Mouse (Mus musculus) heart, embryonic 16.5 days (tissue): ENCODE results near the gene 4930455H04Rik. TPM values are rescaled to one million over a fixed set of nuclear protein-coding genes. Genes with fewer than 3 reads are reported as not detected.

Experiments
- ATAC-seq: fragments of 200-750 bp; cut with Nextera tagmentation; replicated peaks from 2 replicates; pipeline ENCODE4 v1.8.0; 2017; ENCODE audit warnings: moderate number of reproducible peaks; ENCODE audit not compliant: insufficient read depth, low FRiP score; ENCODE audit errors: extremely low read depth
- H3K27ac ChIP-seq: fragments of 300-500 bp; sonication (generic); 2 replicates; pipeline ENCODE4 v1.5.1; 2014; ENCODE audit warnings: mild to moderate bottlenecking, low read length, control low read depth, moderate library complexity
- H3K27me3 ChIP-seq: fragments of 300-500 bp; sonication (generic); 2 replicates; pipeline ENCODE4 v1.6.1; 2014; ENCODE audit warnings: low read length, mixed read lengths; ENCODE audit not compliant: control insufficient read depth, insufficient read depth
- H3K36me3 ChIP-seq: fragments of 300-500 bp; sonication (generic); 2 replicates; pipeline ENCODE4 v1.6.1; 2014; ENCODE audit not compliant: control insufficient read depth, insufficient read depth
- H3K4me1 ChIP-seq: fragments of 300-500 bp; sonication (generic); 2 replicates; pipeline ENCODE4 v1.6.1; 2014; ENCODE audit warnings: low read length, mixed read lengths; ENCODE audit not compliant: control insufficient read depth, insufficient read depth
- H3K4me2 ChIP-seq: fragments of 300-500 bp; sonication (generic); 2 replicates; pipeline ENCODE4 v1.6.1; 2014; ENCODE audit warnings: low read depth, mild to moderate bottlenecking, control low read depth, low read length
- H3K4me3 ChIP-seq: fragments of 300-500 bp; sonication (generic); 2 replicates; pipeline ENCODE4 v1.5.1; 2014; ENCODE audit warnings: mild to moderate bottlenecking, control low read depth, low read length
- H3K9ac ChIP-seq: fragments of 300-500 bp; sonication (generic); 2 replicates; pipeline ENCODE4 v1.6.1; 2014; ENCODE audit warnings: low read length, control low read depth
- H3K9me3 ChIP-seq: fragments of 300-500 bp; sonication (generic); replicated peaks from 2 replicates; pipeline ENCODE4 v1.6.1; 2016; ENCODE audit warnings: low read length; ENCODE audit not compliant: control insufficient read depth
- WGBS: fragments of 180-500 bp; shearing (Covaris S2); extraction: QIAGEN DNeasy Blood & Tissue Kit; methylation state at CpG from one replicate; pipeline ENCODE4 v1.1.7; 2014; 5-methylcytosine and 5-hydroxymethylcytosine counted together
- polyA plus RNA-seq: library from polyadenylated mRNA; unstranded; fragments of >200 nt; fragmentation: Nextera tagmentation; extraction: Ambion mirVana; gene quantifications from 2 replicates; pipeline ENCODE4 v1.2.1, GENCODE M21; 2015

The 4930455H04Rik gene
- polyA plus RNA-seq, 1 experiment from 2014 or later, result 0.14 TPM

DNA sequence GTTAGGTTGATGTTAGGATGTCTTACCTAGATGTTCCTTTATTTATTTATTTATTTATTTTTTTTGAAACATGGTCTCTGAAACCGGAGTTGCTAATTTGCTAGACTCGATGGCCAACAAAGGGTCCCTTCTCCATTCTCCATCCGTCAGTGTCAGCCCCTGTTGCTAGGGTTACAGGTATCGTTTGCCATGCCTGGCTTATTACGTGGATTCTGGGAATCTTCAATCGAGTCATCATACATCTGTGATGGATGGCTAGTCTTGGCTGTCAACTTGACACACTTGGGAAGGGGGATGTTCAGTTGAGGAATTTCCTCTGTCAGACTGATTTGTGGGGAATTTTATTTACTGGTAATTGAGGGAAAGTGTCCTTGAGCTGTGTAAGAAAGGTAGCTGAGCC lies 25.3 kb upstream of the 4930455H04Rik start:
- Histone ChIP-seq H3K9me3 (0 out of 2 replicates have a peak, but pooled peaks cover 4% of the 10 kb centered on the region), H3K27me3 (no peaks in the 10 kb centered on the region), H3K4me3 (no peak overlapping the region), H3K36me3 (peaks cover 3% of the 10 kb centered on the region; the same call in 1 of the 2 replicates), H3K4me1 (peaks cover 28% of the 10 kb centered on the region), H3K9ac (no peak overlapping the region), H3K27ac (peak overlapping the region; percentile 80), H3K4me2 (no peak overlapping the region)
- ATAC-seq, result no peak
- 79% methylated on average over 6 of the region's 6 CpGs for WGBS

DNA sequence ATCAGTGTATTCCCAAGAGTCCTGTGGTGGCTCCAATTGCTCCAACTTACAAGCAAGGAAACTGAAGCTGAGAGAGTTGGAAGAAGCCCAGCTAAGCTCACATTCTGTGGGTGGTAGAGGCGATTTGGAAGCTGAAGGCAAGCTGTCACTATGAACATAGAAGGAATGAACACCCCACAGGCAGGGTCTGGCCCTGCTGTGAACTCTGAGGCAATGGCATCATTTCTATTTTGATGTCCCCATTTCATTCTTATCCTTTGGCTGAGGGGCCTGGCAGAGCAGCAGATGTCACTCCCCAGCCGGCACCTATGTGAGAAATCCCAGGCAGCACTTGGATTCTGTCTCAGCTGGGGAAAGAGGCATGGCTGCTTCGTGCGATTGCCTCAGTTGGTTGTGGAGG lies 24.6 kb upstream of the 4930455H04Rik start:
- Histone ChIP-seq H3K4me2 (no peak overlapping the region; the same call in 1 of the 2 replicates), H3K9me3 (0 out of 2 replicates have a peak, but pooled peaks cover 3% of the 10 kb centered on the region), H3K9ac (no peak overlapping the region), H3K36me3 (peaks cover 3% of the 10 kb centered on the region; the same call in 1 of the 2 replicates), H3K4me3 (no peak overlapping the region), H3K4me1 (peaks cover 28% of the 10 kb centered on the region), H3K27me3 (no peaks in the 10 kb centered on the region), H3K27ac (peak overlapping the region; percentile 80)
- 32% methylated on average over 4 of the region's 4 CpGs for WGBS
- ATAC-seq, result peak; percentile 89

DNA sequence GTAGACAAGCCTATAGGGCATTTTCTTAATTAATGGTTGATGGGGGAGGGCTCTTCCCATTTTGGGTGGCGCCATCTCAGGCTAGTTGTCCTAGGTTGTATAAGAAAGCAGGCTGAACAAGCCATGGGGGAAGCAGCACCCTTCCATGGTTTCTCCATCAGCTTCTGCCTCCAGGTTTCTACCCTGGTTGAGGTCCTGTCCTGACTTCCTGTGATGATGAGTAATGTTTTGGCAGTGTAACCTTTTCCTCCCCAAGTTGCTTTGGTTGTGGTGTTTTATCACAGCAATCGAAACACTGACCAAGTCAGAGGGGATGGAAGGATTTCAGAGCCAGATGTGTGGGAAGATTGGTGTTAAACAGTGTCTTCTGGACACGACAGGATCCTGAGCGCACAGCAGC lies 21.6 kb upstream of the 4930455H04Rik start:
- Histone ChIP-seq H3K4me3 (no peak overlapping the region), H3K9ac (no peak overlapping the region), H3K4me2 (no peak overlapping the region), H3K27me3 (no peaks in the 10 kb centered on the region), H3K9me3 (no peaks in the 10 kb centered on the region), H3K4me1 (peaks cover 18% of the 10 kb centered on the region), H3K36me3 (no peaks in the 10 kb centered on the region), H3K27ac (no peak overlapping the region)
- WGBS, result 72% methylated on average over 4 of the region's 4 CpGs
- no peak for ATAC-seq

DNA sequence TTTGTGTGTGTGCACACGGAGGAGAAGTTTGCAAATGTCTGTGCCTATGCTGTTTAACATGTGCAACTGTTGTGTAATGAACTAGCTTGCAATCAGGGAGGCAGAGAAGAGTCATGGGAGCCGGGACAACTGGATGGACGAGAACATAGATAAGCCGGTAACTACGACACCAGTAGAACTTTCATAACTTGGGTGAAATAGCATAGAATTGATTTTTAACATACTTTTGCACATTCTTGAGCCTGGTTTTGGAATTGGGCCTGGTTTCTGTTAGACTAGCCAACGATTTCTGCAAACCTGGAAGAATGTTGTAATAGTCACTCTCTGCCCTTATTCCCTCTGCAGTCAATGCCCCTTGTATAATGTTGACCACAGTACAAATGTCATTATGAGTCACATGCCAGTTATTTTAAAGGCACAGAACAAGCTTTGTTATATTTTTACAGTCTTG lies 17.4 kb upstream of the 4930455H04Rik start:
- no peaks in the 10 kb centered on the region for H3K36me3 ChIP-seq
- H3K9ac ChIP-seq, result no peak overlapping the region
- ATAC-seq, result no peak
- no peak overlapping the region for H3K4me3 ChIP-seq
- no peak overlapping the region for H3K27ac ChIP-seq
- no peaks in the 10 kb centered on the region for H3K9me3 ChIP-seq
- no peak overlapping the region for H3K4me2 ChIP-seq
- H3K27me3 ChIP-seq, result no peaks in the 10 kb centered on the region
- H3K4me1 ChIP-seq, result 0 out of 2 replicates have a peak, but pooled peaks cover 3% of the 10 kb centered on the region
- 70% methylated on average over 6 of the region's 6 CpGs for WGBS

DNA sequence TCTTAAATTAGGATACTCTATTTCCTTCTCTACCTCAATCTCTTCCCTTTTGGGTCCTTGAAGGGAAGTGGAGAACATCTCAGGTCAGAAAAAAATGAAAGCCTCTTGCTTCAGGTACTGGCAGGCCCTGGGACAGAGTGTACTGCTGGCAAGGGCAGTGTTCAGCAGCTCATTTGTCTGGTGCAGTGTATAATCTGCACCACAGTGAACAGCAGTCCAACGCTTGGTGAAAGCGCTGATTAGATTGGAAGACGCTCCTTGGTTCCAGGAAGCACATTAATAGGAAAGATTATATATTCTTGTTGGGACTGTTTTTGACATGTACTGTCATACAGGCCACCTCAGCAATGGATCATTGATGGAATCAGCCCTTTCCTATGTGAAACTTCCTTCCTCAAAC lies 16.6 kb upstream of the 4930455H04Rik start:
- Histone ChIP-seq H3K36me3 (no peaks in the 10 kb centered on the region), H3K4me2 (no peak overlapping the region), H3K4me1 (0 out of 2 replicates have a peak, but pooled peaks cover 3% of the 10 kb centered on the region), H3K9ac (no peak overlapping the region), H3K9me3 (no peaks in the 10 kb centered on the region), H3K4me3 (no peak overlapping the region), H3K27ac (0 out of 2 replicates have a peak overlapping the region, but pooled peaks have one; percentile 11), H3K27me3 (no peaks in the 10 kb centered on the region)
- WGBS, result 55% methylated on average over 3 of the region's 3 CpGs
- peak; percentile 60 for ATAC-seq

DNA sequence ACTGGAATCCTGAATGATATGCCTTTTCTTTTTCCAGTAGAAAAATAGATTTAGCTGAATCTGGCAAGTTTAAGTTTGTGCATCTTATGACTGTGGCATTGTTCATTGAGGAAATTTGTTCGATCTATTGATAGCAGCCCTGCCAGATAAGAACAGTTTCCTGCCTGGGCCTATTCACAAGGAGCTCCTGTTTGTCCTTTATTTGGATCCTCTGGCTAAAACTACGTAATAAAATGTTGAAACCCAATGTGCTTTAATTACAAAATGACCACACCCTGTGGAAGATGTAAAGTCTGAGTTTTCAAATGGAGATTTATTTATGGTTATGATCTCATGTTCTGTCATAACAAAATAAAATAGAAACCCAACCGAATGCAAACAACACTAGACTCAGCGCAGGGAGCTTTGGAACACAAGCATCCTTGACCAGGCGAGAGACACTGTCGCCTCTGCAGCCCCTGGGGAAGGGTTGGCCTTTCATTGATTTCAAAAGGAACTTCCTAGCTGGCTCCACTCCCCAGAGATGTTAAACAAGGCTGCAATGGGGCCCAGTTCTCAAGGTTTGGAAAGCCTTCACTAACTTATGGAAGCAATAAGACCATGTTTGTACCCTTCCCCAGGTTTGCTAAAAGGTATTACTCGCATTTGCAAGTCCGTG lies 15.7 kb upstream of the 4930455H04Rik start:
- Histone ChIP-seq H3K9me3 (no peaks in the 10 kb centered on the region), H3K27me3 (no peaks in the 10 kb centered on the region), H3K36me3 (no peaks in the 10 kb centered on the region), H3K9ac (no peak overlapping the region), H3K27ac (0 out of 2 replicates have a peak overlapping the region, but pooled peaks have one; percentile 15), H3K4me2 (no peak overlapping the region), H3K4me1 (0 out of 2 replicates have a peak, but pooled peaks cover 3% of the 10 kb centered on the region), H3K4me3 (no peak overlapping the region)
- WGBS, result 74% methylated on average over 8 of the region's 8 CpGs
- ATAC-seq, result no peak

DNA sequence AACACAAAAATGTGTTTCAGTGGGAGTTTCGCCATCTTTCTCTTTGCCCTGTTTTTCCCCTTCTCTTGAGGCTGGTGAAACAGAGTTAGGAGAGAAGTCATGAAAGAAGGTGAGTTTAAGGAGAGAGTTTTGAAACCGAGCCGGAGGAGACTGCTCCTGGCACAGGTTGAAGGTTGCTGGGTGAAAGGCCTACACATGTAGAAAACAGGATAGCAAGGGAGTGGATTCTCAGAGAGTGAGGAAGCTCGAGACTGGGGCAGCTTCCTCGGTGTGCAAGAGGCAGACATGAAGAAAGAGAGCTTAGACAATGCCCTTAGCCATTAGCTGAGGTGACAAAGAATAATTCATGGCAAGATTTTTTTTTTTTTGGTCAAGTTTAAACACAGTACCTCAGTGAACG lies 14.7 kb upstream of the 4930455H04Rik start:
- 80% methylated on average over 6 of the region's 6 CpGs for WGBS
- H3K4me2 ChIP-seq, result no peak overlapping the region
- no peaks in the 10 kb centered on the region for H3K9me3 ChIP-seq
- no peak overlapping the region for H3K9ac ChIP-seq
- no peaks in the 10 kb centered on the region for H3K36me3 ChIP-seq
- H3K27me3 ChIP-seq, result no peaks in the 10 kb centered on the region
- 0 out of 2 replicates have a peak, but pooled peaks cover 3% of the 10 kb centered on the region for H3K4me1 ChIP-seq
- no peak overlapping the region for H3K27ac ChIP-seq
- no peak for ATAC-seq
- H3K4me3 ChIP-seq, result no peak overlapping the region

DNA sequence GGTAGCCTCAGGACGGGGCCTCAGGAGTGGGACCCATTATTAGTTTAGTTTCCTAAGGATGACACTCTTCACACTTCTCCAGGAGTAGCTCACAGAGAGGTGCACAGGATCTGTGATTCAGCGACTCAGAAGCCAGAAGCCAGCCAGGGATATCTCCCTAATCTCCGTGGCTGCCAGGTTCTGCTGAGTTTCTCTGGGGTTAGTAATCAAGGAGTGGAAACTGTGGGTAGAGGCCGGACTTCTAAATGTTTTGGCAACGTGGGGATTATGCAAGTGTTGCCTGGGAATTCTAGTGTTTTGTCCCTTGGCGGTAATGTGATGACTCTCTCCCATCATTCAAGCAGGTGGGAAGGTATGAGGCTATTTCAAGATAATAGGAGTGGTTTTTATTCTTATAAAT lies 13.0 kb upstream of the 4930455H04Rik start:
- Histone ChIP-seq H3K9ac (no peak overlapping the region), H3K4me1 (0 out of 2 replicates have a peak, but pooled peaks cover 3% of the 10 kb centered on the region), H3K9me3 (no peaks in the 10 kb centered on the region), H3K4me2 (no peak overlapping the region), H3K4me3 (no peak overlapping the region), H3K27me3 (no peaks in the 10 kb centered on the region), H3K36me3 (no peaks in the 10 kb centered on the region), H3K27ac (no peak overlapping the region)
- 58% methylated on average over 6 of the region's 6 CpGs for WGBS
- no peak for ATAC-seq

DNA sequence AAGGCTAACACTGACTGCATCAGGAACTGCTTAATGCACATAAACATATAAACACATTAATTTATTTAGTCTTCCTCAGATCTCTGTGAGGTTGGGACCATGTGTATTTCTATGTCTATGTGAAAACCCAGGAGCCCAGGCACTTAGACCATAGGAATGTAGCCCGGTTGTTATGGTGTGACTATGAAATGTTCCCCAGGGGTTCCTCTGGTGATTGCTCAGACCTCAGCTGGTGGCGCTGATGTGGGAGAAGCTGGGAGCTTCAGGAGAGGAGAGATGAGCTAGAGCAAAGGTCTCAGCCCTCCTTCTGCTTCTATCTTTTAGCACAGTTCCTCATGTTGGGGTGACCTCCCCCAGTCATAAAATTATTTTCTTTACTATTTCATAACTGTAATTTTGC lies 7.7 kb upstream of the 4930455H04Rik start:
- Histone ChIP-seq H3K36me3 (no peaks in the 10 kb centered on the region), H3K9me3 (no peaks in the 10 kb centered on the region), H3K4me3 (no peak overlapping the region), H3K4me1 (peaks cover 4% of the 10 kb centered on the region), H3K27me3 (no peaks in the 10 kb centered on the region), H3K4me2 (no peak overlapping the region), H3K27ac (no peak overlapping the region), H3K9ac (no peak overlapping the region)
- WGBS, result 68% methylated on average over 2 of the region's 2 CpGs
- ATAC-seq, result no peak
